Mouse (Mus musculus) brain, adult 2 months (tissue): ENCODE data around the gene Itpripl2.
A peak's percentile ranks its signal among the peaks of the same experiment; 100 is the strongest.

ENCODE experiments used
- DNase-seq: peaks from one replicate; pipeline ENCODE4 v3.0.0; 2011; ENCODE audit warnings: low read depth, low spot score

Gene Itpripl2

DNA sequence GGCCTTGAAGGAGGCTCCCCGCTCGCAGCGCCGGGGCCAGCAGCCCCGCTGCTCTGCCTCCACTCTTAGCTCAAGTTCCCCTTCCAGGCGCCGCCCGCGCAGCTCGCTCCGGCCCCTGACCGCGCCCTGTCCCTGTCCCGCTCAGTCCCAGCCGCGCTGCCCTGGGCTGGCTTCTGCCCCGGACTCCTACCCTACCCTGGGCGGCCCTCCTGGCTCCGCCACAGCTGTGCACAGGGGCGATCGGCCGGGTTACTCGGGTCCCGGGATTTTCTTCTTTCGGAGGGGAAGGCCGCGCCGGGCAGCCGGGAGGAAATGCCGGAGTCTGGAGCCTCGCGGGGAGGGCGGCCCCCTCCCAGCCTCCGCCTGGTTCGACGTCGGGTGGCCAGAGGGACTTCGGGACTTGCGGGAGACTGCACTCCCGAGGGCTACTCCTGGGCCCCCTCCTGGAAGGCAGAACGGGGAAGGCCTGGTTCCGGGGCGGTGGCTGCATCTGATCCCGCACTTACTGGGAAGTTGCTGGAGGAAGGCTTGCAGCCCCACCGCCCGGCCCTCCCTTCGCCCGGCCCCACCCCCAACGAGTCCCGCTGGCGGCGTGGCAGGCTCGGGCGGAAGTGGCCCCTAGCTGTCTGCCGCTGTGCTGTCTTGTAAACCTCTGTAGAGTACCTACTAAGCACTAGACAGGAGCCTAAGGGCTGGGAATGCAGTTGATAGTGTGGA is at the start of gene Itpripl2:
TSS of gene Itpripl2 (minus strand) at position 545 of the 717 bp plus-strand sequence.
- DNase-seq, result peak; percentile 21

DNA sequence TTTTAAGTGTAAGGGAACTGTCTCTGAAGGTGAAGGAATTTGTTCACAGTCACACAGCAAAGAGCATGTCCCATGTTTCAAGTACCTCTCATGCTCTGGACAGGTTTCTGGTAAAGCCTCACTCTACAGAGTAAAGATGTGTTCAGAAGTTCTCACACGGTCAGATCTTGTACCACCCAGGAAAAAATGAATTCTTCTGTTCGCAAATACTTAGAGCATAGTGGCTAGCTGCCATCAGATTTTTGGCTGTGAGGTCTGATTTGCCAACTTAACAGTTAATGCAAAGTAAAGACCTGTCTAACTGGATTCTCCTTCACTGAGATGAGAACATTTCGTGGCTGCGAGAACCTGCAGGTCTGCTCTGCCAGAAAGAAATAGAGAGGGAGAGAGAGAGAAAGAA is 43.3 kb upstream of the Itpripl2 start:
- DNase-seq, result no peak

DNA sequence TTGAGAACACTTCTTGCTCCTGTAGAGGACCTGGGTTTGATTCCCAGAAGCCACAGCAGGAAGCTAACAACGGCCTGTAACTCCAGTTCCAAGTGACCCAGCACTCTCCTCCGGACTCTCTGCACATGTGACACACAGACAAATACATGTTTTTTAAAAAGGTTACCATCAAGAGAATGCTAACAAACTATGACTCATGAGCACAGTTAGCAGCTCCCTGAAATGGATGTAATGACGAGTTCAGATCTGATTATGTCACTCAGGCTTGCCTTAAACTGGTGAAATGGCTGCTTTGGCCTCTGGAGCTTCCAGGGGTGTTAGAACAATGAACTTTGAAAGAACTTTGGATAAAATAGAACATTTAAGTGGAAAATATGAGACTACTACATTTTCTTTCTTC is 42.6 kb upstream of the Itpripl2 start:
- DNase-seq, result no peak

DNA sequence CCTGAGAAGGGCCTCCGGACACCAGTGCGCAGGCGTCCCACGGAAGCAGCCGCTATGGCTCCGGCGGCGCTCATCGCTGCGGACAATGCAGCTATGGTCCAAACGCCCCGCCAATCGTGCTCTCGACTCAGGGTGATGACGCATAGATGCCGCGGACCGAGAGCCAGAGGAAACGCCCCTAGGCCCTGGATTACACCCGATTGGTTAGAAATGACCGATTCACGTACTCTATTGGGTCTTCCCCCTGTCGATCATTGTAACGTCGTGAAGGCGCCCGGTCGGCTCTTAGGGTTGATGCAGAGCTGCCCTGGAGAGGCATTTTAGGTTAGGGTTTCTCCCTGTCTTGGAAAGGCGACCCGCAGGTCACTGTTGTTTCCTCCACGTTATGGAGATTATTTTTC is 41.4 kb upstream of the Itpripl2 start, which contains the start of gene Coq7:
TSS of gene Coq7 (minus strand) at position 179 of the 401 bp plus-strand sequence.
- DNase-seq, result peak; percentile 100

DNA sequence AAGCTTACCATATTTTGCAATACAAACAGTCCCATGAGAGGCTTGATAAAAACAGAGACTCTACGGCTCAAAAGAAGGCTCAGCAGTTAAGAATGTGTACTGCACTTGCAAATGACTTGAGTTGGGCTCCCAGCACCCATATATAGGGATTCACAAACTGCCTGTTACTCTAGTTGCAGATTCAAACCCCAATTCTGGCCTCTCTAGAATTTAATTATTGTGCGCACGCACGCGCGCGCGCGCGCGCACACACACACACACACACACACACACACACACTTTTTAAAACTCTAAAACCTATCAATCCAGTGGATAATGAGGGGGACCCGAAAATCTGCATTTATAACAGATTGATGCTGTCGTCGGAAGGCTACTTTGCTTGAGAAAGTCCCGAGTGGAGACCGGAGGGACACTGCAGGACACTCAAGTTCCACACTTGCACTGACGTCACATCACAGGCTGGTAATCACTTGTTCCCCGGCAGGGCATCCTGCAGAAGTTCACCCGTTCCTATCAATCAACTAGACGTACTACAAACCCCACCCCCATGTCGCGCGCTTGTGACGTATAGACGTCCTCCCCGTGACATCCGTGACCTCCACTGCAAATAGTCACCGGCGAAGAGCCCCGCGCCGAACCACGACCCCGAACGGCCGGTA is 40.9 kb upstream of the Itpripl2 start:
- peak; percentile 99 for DNase-seq

DNA sequence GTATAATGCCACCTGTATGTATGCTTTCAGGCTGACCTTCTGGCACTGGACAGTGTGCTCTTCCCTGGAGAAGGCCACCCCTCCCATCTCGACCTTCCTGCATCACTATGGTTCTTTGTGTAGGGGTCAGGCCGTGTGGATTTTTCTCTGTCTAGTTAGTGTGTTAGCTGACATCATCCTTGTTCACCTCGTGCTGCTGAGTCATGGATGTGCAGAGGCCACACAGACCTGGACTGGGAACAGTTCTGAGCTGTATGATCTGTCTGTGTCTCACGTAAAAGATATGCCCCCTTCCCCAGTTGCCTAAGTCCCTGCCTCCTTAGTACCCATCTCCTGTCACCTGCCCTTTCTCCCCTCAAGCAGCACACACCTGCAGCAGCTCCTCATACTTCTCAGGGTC is 35.2 kb upstream of the Itpripl2 start:
- DNase-seq, result no peak

DNA sequence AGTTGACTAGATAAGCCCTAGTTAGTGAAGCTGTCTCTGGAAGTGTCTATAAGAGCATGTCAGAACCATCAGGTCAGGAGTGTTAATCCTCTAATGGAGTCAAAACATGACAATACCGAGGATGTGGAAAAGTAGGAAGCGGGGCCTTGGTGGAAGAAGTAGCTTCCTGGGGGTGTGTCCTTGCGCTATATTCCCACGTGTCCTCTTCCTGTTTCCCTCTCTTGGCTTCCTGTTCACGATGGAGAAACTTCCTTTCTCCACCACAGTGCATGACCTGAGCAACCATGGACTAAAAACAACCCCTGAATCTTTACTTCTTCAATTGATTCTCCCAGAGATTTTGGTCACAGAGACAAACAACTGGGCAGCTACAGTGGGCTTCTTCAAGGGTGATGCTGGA is 30.3 kb upstream of the Itpripl2 start:
- no peak for DNase-seq

DNA sequence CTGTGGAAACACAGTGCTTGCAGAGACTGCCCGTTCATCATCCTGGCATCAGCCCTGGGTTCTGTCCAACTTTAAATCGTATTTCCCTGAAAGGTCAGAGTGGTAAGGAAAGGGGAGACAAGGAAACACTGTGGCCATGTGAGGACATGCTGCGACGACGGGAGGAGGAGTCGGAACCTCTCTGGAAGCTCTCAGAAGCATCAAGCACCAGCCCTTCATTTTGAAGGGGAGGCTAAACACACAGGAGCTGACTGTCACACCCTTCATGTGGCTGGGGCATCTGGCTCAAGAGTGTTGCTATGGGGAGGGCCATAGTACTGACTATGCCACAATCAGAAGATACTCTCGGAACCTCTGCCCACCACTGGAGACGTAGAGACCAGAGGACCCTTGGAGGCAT is 27.9 kb upstream of the Itpripl2 start:
- DNase-seq, result no peak

DNA sequence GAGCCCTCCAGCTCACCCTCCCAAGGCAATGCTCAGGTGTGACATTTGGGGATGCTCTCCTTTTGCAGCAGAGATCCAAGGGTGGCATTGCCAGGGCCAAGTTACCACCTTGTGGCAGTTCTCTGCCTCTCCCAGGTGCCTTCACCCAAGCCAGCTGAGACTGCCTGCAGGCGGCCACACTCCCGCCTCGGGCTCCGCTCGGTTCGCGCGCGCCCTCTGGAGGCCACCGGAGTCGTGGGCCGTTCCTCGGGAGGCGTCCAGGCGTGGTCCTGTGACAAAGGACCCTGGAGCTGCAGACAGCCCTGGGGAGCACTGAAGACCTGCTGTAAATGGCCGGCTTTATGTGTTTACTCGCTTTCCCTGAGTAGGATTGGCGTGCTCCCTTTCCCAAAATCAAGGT is 26.9 kb upstream of the Itpripl2 start:
- peak; percentile 63 for DNase-seq

DNA sequence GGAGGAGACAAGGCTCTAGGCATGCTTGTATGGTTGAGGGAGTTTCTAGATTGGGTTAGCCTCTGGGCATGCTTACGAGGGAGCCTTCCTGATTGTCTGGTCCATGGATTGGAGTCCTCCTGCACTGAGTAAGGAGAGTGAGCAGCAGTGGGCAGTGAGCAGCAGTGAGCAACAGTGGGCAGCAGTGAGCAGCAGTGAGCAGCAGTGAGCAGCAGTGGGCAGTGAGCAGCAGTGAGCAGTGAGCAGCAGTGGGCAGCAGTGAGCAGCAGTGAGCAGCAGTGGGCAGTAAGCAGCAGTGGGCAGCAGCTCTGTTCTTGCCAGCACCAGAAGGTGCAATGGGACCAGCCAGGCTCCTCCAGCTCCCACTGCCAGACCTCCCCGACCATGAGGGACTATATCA is 26.0 kb upstream of the Itpripl2 start:
- no peak for DNase-seq

DNA sequence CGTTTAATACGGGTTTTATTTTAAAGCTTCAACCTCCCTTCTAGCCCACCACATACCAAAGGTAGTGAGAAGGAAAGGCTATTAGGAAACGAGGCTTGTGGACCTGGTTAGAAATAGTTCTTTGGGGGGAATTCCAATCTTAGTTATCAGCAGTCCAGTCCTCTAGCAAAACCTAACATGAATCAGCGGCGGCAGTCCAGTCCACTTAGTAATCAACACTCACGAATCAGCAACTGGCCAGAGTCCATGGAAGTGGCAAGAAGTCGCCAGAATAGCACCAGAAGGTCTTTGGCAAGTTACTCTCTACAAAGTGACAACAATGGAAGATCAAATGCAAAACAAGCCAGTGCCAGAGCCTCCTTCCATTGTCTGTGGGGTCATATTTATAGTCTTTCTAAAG is 16.8 kb upstream of the Itpripl2 start:
- no peak for DNase-seq

DNA sequence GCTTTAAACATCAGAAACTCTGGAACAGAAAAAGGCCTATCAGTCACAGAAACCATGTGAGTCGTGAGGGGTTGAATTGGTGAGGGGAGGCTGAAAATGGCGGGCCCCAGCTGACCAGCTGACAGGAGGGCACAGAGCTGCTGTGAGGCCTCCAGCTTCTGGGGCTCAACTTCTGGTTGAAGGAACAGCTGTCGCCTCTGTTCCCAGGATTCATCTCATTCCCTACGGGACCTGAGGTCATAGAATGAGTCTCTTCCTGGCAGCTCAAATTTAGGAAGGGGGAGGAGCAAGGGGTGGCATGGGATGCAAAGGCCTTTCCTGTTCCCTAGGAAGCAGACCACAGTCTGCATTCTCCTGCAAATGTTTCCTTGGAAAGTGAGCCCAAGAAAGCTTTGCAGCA is 12.1 kb upstream of the Itpripl2 start:
- DNase-seq, result no peak

DNA sequence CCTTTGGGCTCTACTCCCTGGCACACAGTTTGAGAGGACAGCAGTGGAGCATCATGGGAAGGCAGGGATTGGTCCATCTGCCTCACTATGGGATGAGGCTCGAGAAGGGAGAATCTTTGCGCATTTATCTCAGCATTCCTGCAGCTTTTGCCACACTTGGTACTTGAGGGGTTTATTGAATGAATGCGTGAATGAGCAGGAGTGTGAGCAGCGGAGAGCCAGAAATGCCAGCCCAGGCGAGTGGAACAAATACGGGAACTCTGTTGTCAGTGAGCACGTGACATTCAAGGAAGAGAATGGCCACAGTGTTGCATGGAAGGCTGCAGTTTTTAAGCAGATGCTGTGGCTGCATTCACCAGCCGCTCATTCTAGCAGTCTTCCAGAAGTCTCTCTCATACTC is 10.6 kb upstream of the Itpripl2 start:
- DNase-seq, result peak; percentile 34

DNA sequence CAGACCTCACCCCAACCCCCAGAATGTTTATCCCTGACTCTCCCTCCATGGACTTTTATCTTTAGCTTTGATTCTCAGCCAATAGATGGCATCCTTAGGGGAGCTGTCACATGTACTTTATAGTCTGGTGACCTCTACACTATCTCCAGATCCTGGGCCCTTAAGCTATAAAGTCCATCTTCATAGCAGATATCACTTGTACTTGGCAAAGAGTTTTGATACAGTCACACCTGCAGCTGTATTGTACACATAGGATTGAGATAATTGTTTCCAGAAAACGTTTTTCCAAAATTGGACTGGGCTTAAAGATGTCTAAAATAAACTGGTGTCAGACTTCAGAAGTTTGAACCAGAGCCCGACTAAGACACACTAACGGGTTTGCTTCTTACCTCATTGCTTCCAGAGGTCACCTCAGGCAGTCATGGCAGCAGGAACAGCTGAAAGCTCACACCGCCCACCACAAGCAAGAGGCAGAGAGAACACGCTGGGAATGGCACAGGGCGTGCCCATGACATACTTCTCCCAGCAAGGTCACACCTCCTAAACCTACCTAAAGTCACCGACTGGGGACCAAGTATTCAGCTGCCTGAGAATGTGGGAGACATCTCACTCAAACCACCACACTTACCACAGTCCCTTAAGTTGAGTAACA is 8.1 kb upstream of the Itpripl2 start:
- no peak for DNase-seq

DNA sequence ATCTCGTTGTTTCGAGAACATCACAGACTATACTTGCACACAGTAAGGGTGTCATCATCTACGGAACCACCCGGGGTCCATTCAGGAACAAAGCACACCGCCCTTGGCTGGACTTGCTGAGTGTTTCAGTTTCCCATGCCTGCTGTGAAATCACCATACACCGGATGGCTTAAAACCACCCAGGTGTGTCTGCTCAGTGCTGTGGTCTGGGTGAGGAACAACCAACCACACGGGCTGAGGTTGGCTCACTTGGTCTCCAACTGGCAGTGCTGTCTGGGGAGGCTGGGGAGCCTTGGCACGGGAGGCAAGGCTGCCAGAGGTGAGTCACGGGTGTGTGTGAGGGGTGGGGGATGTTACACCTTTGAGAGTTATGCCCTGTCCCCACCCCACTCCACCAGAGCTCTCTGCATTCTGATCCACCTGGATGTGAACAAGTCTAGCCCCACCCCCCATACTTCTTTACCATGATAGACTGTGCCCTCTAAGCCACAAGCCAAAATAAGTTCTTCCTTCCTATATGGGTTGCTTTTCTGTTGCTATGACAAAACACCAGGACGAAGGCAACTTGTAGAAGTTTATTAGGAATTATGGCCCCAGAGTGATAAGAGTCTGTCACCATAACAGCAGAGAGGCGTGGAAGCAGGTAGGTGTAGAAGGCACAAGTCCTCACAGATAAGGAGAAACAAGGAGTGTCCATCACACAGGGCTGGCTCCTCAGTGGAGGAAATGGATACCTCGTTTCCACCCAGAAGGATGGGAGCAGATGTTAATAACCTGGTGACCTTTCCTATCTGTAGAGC is 7.4 kb upstream of the Itpripl2 start:
- no peak for DNase-seq

DNA sequence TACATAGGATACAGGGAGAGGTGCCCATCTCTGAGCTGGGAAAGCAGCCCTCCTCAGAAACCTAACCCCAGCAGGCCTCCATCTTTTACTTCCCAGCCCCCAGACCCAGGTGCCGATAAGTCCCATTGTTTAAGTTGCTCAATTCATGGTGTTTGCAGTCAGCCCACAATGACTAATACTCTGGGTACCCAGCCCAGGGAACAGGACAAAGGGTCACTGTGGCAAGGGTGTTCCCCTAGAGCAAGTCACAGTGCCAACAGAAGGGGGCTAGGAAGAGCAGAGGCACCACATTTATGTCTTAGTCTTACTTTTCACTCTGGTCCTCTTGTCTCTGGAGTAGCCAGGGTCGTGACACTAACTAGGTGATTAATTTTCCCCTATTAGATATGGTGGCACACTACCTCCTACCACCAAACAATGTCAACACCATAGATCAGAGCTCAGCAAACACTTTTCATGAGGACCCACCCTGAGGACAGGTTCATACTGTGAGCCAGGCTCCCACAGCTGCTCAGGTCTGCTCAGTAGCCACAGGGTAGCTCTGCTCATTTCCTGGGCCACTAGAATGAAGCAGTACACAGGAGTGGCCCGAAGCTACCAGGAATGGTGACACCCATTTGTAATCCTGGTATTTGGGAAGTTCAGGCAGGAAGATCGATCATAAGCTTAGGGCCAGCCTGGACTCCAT is 3.3 kb upstream of the Itpripl2 start:
- no peak for DNase-seq

DNA sequence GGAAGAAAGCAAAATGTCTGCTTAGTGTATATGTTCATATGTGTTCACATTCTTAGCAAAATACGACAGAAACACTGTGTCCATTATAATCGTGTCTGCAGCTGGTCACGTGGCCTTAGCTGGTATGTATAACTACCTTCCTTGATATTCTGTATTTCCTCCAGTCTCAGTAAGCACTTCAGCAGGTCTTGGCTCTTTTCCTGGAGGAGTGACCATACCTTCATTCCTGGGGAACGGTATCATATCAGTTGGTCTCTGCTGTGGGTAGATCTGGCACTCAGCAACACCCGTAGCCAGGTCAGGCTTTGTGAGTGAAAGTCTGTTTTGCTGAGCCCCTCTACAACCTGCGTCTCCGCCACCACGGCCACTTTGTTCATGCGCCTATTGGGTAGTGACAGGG is 2.1 kb upstream of the Itpripl2 start:
- no peak for DNase-seq

DNA sequence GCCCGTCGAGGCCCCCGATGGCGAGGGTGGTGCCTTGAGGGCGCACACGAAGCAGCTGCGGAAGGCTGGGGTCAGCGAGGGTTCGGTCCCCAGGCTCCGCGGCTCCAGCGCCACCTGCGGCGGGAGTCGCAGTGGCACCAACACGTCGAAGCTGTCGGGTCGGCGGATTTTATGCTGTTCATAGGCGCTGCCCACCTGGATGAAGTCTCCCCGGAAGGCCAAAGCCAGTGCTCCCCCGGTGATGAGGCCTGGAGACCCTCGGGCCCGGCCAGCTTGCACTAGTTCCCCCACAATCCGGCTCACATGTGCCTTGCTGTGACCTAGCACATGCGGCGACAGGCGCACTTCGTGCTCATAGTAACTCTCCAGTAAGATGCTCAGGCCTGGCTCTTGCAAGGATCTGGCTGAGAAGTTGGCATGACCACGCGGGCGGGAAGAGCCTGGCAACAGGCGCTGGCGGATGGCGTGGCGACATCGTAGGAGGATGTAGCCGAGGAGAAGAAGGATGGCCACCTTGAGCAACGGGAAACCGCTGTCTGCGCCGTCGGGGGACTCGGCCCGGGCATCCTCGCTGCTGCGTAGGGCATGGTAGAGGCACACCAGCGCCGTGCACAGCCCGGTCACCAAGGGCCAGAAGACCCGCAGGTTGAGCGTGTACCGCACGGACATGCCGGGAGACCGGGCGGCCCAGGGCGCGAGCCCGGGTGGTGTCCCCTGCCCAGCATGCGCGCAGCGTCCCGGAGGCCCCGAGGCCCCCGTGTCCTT is 927 bp downstream of the Itpripl2 start:
- peak; percentile 10 for DNase-seq

DNA sequence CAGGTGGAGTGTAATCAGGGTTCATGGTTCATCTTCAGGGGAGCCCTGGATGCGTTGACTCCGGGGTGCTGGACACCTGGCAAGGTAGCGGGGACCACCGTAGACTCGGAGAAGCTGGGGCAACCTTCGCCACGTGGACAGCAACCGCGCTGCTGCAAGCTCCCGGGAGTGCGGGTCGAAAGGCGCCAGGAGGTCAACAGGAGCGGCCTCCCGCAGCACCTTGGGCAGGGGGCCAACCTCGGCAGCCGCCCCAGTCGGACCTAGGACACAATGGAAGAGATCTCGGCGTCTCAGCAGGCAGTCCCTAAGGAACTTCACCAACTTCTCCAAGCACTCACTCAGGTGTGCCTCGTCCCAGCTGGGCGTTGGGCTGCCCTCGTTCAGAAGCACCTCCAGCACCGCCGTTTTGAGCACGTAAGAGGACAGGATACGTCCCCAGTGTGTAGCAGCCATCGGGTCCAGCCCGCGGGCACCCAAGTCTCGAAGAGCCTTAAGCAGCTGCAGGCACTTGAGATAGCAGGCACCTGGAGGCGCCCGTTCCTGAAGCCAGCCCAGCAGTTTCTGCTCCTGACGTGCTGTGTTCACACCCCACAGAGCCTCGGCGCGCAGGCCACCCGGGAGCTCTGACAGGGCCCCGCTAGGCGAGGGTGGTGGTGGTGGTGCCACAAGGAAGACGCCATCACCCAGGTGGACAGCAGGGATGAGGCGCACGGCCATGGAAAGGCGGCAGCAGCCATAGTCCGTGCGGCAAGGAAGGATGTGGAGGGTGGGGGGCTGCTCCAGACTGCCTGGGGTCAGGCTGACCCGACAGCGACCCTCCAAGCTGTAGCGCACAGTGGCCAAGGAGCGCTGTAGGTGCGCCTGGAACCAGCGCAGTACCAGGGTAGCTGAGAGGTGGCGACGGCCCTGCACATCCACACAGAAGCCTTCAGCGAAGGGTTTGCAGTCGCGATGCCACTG is 1.8 kb downstream of the Itpripl2 start:
- DNase-seq, result no peak
